Mouse (Mus musculus): ENCODE results near the gene Nr2c1.

The Nr2c1 gene

DNA sequence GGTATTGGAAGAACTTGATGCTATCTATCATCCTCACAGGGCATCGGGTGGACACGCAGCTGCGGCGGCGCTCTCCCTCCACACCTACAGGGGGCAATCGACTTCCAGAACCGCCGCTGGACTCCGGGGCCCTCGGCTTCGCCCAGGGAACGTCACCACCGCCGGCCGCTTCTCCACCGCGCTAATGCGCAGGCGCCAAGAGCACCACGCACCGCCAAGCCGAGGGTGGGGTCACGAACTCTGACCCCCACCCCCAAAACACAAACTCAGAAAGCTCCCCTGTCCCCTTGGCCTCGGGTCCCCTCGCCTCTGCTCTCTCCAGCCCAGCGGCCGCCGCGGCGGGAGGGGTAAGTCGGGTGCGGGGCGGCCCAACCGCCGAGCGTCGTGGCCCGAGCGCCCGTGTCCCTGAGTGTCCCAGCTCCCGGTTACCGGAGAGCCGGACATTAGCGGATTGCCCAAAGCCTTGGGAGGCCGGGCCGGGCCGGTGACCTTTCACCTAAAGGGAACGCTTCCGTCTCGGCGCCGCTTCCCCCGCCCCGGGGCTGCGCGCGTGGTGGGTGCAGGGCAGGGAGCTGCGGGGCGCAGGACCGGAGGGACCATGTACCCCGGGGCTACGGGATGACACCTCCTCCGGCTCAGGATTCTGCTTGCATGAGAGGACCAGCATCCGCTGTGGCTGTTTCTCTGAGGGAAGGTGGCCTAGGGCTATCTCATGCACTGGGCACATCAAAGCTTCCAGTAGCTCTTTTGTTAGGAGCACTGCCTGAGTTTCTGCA, at the start of gene Nr2c1:
Gene Nr2c1, plus strand, starts transcription at position 268 of the 776 bp plus-strand sequence.
- DNase-seq (ENCODE audit: low read depth, low spot score) = peak; percentile 83

DNA sequence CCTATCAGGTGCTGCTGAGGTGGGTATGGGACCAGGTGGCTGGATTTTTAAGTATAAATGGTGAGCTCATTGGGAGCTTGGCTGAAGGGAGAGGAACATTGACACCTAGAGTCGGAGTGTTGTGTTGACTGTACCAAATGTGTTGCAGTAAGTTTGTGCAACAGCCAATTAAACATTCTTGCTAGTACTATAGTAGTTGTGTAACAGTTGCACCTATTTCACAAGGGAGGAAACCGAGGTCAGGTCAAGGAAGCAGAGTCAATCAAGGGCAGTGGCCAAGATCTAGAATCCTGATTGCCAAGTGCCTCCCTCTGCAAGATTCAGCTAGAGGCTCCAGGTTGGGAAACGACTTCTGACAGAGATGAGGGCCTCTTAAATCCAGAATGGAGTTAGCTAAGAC, 49.7 kb upstream of the Nr2c1 start:
- DNase-seq (ENCODE audit: low read depth, low spot score) = no peak

DNA sequence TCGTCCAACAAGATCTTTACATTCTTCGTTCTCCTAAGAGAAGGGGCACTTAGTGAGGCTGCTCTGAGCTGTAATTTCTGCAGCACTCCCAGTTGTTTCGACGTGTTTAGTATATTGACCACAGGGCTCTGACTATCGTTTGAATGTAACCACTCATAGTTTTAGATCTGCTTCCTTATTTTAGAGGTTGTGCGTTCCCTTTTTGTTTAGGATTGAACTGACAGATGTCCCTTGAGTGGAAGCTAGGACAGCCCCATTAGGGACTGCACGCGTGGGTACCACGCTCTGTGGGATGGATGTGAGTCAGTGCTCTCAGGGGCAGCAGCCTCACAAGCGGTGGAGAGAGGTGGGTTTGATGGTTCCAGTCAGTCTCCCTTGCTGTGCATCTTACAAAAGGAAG, 42.3 kb upstream of the Nr2c1 start:
- no peak for DNase-seq (ENCODE audit: low read depth, low spot score)

DNA sequence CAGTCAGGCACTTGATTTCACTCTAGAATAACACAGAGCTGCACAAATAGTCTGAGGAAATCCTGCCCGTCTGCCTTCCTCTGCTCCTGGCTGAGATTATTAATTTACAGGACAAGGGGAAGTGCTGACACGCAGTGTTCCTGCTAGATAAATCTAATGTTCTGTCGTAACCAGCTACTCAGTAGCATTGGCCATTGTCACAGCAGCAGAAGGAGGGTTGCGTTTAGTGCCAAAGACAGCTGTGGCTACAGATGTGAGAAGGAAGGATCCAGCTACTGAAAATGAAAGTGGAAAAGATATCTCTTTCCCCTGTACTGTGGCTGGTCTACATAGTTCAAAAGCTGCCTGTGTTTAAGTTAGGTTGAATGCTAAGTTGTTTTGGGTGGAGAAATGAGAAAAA, 40.7 kb upstream of the Nr2c1 start:
- no peak for DNase-seq (ENCODE audit: low read depth, low spot score)

DNA sequence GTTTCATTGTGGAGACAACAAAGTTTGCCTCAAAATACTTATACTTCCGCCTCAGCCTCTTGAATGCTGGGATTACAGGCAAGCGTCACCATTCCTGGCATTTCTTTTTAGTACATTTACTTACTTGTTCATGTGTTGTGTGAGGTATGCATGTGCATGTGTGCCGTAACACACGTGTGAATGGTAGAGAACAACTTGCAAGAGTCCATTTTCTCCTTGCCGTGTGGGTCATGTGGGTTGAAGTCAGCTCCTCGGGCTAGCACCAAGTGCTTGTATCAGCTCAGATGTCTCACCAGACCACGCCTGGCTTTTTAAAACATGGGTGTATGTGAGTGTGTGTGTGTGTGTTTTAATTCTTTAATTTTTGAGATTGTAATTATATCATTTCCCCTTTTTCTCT, 40.2 kb upstream of the Nr2c1 start:
- DNase-seq (ENCODE audit: low read depth, low spot score) = no peak

DNA sequence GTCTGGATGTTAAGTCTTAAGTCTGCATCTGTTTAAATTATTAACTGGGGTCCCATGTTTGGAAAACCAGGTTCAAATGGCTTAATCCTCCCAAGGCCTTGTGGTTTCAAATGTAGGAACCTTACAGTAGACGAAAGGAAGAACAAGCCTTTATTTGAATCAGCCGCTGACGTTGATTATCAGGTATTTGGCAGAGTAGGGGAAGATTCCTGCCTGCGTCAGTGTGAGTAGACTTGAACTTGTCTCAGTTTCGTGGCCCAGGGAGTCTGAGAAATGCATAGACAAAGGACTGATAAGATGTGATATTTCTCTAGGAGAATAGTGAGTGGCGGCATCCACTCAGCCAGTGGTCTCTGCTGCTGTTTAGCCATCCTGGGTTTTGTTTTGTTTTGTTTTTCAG, 39.0 kb upstream of the Nr2c1 start:
- no peak for DNase-seq (ENCODE audit: low read depth, low spot score)

DNA sequence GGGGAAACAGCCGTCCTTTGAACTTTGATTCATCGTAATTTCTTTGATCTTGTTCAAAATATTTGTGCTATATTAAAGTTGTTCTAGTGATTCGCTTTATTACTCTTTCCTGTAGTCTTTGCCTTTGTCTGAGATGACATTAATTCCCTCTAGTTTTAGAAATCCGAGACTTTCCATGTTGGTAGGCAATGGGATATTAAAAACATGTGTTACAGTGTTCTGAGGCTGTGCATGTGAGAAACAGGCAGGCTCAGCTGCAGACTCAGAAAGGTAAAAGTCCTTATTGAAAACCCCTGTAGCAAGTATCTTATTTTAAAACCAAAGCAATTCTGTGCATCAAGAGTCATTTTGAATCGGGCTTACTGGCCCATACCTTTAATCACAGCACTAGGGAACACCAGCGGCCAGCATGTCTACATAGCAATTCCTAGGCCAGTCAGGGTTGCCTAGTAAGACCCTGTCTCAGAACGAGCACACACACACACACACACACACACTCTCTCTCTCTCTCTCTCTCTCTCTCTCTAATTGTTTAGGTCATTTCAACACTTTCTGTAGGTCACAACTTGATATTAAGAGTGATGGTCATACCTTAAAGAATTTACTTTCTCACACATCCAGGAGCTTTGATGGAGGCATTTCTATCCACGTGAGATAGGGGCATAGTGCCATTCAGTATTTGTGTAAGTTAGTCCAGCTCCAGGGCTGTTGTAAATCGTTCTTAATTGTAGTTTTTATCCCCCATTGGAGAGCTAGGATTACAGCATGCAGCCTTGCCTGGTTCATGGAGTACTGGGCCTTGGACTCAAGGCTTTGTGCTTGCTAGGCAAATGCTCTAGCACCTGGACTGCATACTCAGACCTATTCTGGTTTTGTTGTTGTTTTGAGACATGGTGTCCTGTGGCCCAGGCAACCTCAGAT, 36.7 kb upstream of the Nr2c1 start:
- no peak for DNase-seq (ENCODE audit: low read depth, low spot score)

DNA sequence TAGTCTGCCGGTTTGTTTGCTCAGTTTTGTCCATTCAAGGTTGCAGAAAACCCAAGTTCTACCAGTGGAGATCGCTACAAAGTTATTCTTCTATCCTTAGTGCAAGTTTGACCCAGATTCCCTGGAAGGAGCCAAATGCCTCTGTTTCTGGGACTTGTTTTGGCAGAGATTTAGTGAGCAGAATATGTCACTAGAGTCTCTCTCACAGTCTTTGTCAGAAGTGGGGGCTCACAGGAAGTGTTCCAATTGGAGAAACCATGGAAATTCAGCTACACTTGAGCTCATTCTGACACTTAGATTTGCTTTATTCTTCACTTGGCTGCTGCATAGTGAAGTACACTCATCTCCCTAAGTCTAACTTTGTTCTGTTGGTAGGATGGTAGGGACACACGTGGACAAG, 35.6 kb upstream of the Nr2c1 start:
- DNase-seq (ENCODE audit: low read depth, low spot score) = no peak

DNA sequence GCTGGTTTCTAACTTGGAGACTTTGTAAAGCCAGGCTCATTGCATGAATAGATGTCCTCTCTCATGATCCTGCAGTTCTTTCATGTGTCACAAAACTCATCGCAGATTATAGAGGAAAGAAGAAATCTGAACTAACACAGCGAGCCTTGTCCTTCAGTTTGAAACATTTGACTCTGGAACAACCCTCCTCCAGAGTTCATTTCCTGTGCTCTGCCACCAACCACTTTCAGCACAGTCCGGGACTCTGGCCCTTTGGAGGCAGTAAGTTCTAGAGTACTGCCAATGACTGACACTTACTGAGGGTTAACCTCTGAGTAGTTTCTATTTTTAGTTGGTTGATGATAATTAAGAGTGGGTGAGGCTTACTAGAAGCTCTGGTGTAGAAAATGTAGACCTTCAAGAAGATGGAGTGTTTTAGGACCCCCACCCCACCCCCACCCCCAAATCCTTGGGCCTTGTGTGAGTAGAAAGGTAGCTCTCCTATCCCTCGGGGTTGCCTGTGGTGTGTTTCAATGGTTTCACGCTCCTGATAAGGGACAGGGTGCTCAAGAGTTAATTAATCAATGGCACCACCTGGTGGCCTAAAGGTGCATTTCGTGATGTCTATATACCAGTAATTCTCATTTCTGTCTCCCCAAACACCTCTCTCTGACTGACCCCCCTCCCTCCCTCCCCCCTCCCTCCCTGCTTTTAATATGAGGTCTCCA, 31.8 kb upstream of the Nr2c1 start:
- peak; percentile 77 for DNase-seq (ENCODE audit: low read depth, low spot score)

DNA sequence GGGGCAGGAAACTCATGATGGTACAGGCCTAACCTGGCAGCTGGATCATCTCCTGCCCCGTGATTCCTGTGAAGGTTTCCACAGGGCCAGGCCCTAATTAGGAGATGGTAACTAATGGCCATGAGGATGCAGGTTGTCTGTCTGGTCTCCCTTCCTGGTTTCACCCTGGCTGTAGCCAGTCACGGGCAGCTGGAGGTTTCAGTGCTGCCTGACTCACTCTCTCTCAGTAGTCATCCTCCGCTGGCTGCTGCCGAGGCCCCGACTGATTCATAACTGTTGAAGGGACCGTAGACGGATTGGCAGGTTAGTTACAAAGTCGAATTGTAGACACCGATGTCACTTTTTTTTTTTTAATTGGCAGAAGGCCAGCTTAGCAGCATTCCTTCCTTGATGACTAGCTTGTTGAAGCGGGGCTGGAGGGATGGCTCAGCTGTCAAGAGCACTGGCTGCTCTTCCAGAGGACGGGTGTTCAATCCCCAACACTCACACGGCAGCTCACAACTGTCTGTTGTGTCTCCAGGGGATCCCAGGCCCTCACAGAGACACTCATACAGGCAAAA, 31.0 kb upstream of the Nr2c1 start:
- no peak for DNase-seq (ENCODE audit: low read depth, low spot score)

DNA sequence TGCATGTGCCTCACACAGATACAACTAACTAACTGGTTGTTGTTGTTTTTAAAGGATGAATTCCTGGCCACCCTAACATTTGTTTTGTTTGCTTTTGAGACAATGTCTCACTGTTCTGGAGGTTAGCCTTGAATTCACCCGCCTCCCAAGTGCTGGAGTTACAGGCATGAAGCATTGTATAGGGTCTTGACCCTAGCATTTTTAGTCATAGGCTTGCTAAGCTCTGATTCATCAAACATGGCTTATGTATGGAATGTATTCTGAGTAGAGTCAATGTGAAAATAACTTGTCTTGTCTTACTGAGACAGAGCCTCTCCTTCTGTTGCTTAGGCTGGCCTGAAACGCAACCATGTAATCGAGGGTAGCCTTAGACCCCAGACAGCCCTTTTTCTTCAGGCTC, 29.9 kb upstream of the Nr2c1 start:
- no peak for DNase-seq (ENCODE audit: low read depth, low spot score)

DNA sequence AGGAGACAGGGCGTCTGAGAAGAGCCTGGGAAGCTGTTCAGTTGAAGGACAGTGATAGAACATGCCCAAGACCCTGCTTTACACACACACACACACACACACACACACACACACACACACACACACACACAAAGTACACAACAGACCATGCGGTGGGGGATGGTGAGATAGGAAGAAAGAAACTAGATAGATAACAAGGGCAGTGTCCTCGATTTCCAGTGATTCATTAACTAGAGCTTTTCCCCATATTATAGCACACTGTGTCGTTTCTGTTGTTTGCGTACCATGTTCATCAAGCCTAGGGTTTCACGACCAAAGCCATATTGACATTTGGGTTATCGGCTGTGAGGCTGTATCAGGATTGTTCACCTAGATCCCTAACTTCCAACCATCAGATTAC, 28.8 kb upstream of the Nr2c1 start:
- DNase-seq (ENCODE audit: low read depth, low spot score) = no peak

DNA sequence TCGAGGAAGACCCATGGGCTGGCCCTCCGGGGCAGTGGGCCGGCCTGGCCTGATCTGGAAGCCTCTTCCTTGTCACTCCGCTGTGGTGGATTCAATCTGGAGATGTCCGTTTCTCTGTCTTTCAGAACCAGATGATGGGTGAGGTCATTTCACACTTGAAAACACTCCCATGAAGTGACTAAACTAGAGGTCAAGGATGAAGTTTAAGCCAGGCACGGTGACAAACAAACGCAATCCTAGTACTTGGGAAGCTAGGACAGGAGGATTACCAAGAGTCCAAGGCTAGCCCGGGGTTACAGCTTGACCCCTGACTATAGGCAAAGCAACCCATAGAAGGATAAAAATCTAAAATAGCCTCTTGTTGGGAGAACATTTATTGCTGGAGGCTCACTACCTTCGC, 27.1 kb upstream of the Nr2c1 start:
- peak; percentile 29 for DNase-seq (ENCODE audit: low read depth, low spot score)

DNA sequence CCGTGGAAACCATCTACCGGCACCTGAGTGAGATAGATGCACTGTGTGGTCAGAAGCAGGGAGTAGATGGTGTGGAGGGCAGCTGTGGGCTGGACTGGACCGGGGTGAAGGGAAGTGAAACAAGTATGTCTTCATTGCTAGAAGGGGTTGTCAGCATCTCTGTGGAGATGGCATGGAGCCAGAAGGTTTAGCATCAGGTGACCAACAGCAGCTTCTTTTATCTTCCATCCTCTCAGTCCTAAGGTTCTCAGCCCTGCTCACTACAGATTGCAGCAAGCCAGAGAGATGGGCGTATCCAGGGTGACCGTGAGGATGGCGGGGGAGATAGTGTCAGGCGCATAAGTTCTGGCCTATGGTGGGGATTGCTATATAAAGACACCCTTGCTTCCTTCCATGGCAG, 25.2 kb upstream of the Nr2c1 start:
- no peak for DNase-seq (ENCODE audit: low read depth, low spot score)

DNA sequence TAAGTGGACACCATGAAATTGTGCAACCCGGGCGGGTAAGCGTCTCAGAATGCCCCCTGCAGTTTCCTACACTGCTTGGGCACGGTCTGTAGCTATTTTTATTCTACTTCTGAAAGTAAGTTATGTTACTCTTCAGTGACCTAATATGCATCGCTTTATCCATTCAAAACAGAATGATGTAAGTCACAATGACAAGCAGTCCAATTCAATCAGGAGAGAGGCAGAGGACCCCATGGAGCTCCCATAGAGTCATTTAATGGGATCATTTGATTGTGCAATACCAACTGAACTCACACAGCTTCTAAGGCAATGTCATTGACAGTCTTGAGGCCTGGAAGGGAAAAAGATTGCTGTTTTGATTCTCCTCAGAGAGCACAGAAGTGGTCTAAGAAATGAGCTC, 24.2 kb upstream of the Nr2c1 start:
- DNase-seq (ENCODE audit: low read depth, low spot score) = no peak

DNA sequence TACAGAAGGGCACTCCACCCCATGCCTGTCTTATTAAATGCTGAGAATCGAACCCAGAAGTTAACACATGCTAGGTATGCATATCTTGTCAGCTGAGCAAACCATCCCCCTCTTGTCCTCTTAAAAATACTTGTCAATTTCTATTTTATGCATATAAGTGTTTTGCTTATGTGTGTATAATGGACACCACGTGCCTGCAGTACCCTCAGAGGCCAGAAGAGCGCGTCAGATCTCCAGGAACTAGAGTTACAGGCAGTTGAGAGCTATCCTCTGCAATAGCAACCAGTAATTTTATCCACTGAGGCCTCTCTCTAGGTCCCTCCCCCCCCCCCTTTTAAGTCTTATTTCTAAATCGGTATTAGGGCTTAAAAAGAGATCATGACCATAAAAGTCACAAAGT, 23.4 kb upstream of the Nr2c1 start:
- peak; percentile 18 for DNase-seq (ENCODE audit: low read depth, low spot score)

DNA sequence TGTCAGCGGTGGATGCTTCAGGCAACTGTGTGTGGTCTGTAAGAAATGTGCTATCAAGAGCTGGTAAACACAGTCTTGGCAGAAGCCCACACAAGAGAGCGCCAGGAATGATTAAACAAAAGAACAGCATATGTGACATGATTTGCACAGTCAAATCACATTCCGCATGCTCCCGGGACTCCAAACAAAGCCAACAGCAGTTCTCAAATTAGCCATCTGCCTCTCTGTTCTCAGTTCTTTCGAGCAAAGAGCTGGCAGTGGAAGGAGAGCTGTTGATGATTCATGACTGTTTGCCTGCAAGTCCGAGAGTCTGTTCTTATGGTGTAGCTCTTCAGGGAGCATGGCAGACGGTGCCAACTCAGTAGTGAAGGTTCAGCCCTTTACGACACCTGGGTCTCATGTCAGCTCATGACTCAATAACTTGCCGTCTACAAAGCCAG, 18.1 kb upstream of the Nr2c1 start:
- DNase-seq (ENCODE audit: low read depth, low spot score) = no peak

DNA sequence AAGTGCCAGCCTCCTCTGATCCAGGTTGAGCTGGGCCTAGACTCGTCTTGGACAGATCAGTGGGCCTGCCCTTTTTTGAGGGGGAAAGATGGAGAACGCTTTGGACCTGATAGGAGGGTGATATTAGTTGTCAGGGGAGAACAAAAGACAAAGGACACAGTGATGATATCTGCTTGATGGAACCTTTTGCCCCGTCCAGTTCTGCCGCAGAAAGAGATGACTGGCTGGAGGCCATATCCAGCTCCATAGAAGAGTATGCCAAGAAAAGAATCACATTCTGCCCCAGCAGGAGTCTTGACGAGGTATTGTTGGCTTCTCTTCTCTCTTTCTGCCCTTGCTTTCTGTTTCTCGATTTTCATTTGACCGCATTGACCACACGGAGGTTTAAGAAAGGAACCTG, 14.7 kb upstream of the Nr2c1 start:
- no peak for DNase-seq (ENCODE audit: low read depth, low spot score)

DNA sequence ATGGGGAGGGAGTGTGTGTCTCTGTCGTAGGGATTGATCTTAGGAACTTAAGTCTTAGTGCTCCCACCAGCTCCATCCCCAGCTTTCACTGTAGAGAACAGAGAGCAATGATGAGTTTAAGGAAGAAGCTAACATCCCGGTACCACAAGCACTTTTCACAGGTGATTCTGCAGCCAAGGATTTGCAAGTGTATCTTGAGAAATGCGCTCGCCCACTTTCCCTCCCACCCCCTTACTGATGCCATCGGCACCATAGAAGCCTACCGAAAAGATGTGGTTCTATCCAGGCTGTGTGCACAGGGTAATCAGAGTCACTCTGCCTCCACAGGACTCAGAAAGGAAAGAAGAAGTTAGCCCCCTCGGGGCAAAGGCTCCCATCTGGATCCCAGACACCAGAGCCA, 14.1 kb upstream of the Nr2c1 start:
- DNase-seq (ENCODE audit: low read depth, low spot score) = no peak

DNA sequence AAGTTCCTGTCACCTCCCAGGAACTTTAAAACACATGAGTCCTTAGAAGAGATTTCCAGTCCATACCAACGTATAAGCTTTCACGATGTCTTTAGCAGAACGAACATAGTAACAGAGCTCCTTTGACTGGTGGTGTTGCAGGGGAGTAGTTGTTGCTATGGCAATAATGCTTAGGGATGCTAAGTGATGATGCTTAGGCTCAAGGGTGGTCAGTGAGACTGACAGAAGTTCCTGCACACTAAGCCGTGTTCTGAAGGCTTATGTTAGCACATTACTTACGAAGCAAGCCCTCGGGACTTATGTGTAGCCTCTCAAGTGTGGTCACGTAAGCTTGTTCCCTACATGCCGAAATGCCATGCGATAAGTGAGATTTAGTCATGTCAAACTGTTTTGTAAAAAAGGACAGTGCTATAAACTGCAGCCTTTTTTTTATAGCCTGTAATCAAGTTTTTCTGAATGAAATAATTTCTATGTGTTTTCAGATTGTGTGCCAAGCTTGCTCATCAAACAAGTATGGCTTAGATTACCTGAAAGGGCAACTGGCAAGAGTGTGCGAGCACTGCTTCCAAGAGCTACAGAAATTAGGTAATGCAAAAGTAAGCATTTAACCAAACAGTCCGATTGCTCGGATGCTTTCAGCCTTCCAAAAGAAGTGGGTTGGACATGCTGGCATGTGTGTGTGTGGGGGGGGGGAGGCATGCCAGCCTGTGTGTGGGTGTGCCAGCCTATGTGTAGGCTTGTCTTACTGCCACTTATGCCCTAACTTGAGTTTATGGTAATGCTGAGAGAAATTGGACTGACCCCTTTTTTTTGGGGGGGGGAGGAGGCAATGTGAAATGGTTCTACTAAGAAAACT, 13.1 kb upstream of the Nr2c1 start:
- no peak for DNase-seq (ENCODE audit: low read depth, low spot score)

DNA sequence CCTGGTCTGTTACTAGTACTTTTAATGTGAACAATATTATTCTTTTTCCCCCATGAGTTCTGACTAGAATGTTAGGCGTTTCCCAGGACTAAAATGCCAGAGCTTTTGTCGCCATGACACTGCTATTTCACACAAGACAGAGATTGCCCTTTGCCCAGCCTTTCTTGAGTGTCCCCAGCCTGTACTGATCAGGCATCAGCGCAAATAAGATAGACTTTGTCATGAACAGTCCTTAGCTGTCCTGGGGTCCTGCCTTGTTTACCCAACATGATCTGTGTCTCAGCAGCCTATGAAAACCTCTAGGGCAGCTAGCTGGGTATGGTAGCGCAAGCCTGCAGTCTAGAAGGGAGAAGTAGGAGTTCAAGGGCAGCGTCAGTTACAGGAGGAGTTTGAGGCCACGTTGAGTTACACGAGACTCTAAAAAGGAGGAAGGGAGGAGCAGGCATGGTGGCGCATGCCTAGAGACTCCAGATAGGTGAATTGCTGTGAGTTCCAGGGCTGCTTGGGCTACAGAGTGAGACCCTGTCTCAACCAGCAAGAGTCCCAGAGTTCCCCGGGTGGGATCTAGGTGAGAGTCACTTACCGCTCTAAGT, 8.8 kb upstream of the Nr2c1 start:
- DNase-seq (ENCODE audit: low read depth, low spot score) = no peak
